Mouse (Mus musculus): ENCODE results near the gene Rft1. TPM values are rescaled to one million over a fixed set of nuclear protein-coding genes. Genes with fewer than 3 reads are reported as not detected.

Rft1 gene
- polyA plus RNA-seq, 1 experiment: 13.2 TPM

DNA sequence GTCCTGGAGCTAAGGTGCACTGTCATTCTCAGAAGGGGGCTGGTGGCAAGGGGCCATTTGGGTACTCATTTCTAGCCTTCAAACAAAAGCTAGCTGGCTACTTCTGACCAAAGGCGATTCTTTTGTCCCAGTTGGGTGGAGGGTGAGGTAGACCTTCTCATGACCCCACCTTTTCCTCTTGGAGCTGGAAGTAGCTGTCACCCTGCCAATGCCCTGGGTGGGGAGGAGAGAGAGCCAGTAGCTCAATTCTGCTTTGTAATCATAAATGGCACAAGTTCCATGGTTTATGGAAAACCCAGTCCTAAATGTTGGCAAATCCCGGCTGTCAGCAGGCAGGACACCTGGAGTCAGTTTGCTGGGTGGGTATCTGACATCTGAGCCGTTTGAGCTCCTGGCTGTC lies 11.9 kb downstream of the Rft1 start:
- Histone ChIP-seq H3K27ac (ENCODE audit: insufficient read depth, low read length) (no peak overlapping the region), H3K4me1 (ENCODE audit: control insufficient read depth, insufficient read depth, low read length) (peaks cover 2% of the 10 kb centered on the region), H3K4me3 (ENCODE audit: insufficient read depth, low read length) (no peak overlapping the region)
- TF ChIP-seq POLR2A (IDR thresholded peaks at IDR 0.05; ENCODE audit: extremely low read depth, insufficient read depth, low read length): no peak
- TF ChIP-seq CTCF (IDR thresholded peaks at IDR 0.05; ENCODE audit: extremely low read depth, insufficient read depth, low read length): no peak

DNA sequence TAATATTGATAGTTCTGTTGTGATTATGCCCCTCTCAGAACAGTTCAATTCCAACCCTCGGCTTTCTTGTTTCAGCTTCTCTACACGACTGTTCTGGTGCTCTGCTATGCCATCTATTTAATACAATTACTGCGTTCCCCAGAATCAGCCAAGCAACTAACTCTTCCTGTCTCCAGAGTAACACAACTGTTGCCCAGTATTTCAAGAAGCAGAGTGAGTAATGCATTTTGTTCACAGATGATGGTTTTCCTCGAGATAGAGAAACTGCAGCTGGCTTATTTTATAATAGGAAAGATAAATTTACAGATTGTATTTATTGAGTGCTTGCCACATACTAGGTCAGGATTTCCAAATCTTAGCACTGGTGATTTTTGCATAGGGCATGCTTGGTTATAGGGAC lies 12.4 kb downstream of the Rft1 start:
- no peak overlapping the region for H3K27ac ChIP-seq (ENCODE audit: insufficient read depth, low read length)
- H3K4me3 ChIP-seq (ENCODE audit: insufficient read depth, low read length): no peak overlapping the region
- TF ChIP-seq CTCF (IDR thresholded peaks at IDR 0.05; ENCODE audit: extremely low read depth, insufficient read depth, low read length): no peak
- TF ChIP-seq POLR2A (IDR thresholded peaks at IDR 0.05; ENCODE audit: extremely low read depth, insufficient read depth, low read length): no peak
- H3K4me1 ChIP-seq (ENCODE audit: control insufficient read depth, insufficient read depth, low read length): peaks cover 5% of the 10 kb centered on the region

GRCm38 (mm10) chr14:30670161-30670560 lies 16.0 kb downstream of the Rft1 start:
- H3K4me3 ChIP-seq (ENCODE audit: insufficient read depth, low read length): no peak overlapping the region
- H3K4me1 ChIP-seq (ENCODE audit: control insufficient read depth, insufficient read depth, low read length): peaks cover 5% of the 10 kb centered on the region
- TF ChIP-seq POLR2A (IDR thresholded peaks at IDR 0.05; ENCODE audit: extremely low read depth, insufficient read depth, low read length) (no peak), CTCF (IDR thresholded peaks at IDR 0.05; ENCODE audit: extremely low read depth, insufficient read depth, low read length) (no peak)
- H3K27ac ChIP-seq (ENCODE audit: insufficient read depth, low read length): no peak overlapping the region

DNA sequence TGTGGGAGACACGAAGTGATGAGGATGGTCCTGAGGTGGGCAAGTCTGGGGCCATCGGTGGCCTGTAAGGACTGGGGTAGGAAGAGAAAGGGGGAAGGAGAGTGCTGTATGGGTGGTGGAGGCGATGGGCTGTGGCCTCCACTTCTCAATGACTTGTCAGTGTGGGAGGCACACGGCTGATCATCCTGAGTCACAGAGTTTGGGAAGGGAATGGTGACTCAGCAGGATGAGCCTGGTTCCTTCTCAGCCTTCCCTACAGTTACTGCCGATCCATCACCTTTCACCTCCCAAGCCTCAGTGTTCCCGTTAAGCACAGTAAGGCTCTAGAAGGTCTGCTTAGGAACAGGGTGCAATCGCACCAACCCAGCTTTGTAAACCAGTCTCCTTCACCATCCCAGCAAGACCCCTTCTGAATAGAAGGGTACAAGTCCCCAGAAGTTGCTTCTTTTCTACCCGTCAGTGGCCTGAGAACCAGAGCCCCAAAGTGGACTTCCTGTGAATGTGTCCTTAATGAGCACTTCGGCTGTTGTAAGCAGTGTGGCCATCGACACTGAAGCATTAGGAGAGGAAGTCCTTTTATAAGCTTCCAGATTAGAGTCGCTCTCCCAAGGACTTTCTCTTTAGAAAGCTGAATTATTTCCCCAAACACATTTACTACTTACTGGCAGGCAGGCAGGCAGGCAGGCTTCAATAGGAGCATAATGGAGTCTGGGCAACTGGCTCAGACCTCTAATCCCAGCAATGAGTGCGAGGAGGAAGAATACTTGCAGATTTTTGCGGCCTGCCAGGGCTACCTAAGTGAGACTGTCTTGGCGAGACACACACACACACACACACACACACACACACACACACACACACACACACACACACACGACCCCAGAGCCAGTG lies 17.2 kb downstream of the Rft1 start:
- Histone ChIP-seq H3K4me3 (ENCODE audit: insufficient read depth, low read length) (no peak overlapping the region), H3K27ac (ENCODE audit: insufficient read depth, low read length) (peak overlapping the region; percentile 85; the same call in 1 of the 2 replicates), H3K4me1 (ENCODE audit: control insufficient read depth, insufficient read depth, low read length) (peaks cover 5% of the 10 kb centered on the region)
- no peak for TF ChIP-seq CTCF (IDR thresholded peaks at IDR 0.05; ENCODE audit: extremely low read depth, insufficient read depth, low read length)
- no peak for TF ChIP-seq POLR2A (IDR thresholded peaks at IDR 0.05; ENCODE audit: extremely low read depth, insufficient read depth, low read length)

DNA sequence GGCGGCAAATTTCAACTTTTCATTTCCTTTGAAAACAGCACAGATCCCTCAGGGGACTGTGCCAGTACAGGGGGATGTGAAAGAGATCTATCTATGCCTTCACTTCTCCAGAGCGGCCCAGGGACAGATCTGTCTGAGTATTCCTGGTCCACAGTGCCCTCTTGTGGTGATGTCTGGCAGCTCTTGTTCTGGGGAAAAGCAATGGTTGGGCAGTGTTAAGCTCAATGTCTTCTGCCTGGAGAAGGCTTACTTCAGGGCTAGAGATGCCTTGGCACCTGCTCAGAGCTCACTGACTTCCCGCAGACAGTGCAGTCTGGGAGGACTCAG lies 17.8 kb downstream of the Rft1 start:
- Histone ChIP-seq H3K27ac (ENCODE audit: insufficient read depth, low read length) (no peak overlapping the region), H3K4me3 (ENCODE audit: insufficient read depth, low read length) (no peak overlapping the region)
- TF ChIP-seq CTCF (IDR thresholded peaks at IDR 0.05; ENCODE audit: extremely low read depth, insufficient read depth, low read length) (peak; percentile 97), POLR2A (IDR thresholded peaks at IDR 0.05; ENCODE audit: extremely low read depth, insufficient read depth, low read length) (no peak)

GRCm38 (mm10) chr14:30674947-30675346 lies 20.8 kb downstream of the Rft1 start:
- Histone ChIP-seq H3K4me1 (ENCODE audit: control insufficient read depth, insufficient read depth, low read length) (peaks cover 5% of the 10 kb centered on the region), H3K4me3 (ENCODE audit: insufficient read depth, low read length) (no peak overlapping the region), H3K27ac (ENCODE audit: insufficient read depth, low read length) (no peak overlapping the region)
- TF ChIP-seq POLR2A (IDR thresholded peaks at IDR 0.05; ENCODE audit: extremely low read depth, insufficient read depth, low read length) (no peak), CTCF (IDR thresholded peaks at IDR 0.05; ENCODE audit: extremely low read depth, insufficient read depth, low read length) (no peak)

More for the DNA sequence above, 17.8 kb downstream of the Rft1 start:
- H3K4me1 ChIP-seq (ENCODE audit: control insufficient read depth, insufficient read depth, low read length): peaks cover 5% of the 10 kb centered on the region

DNA sequence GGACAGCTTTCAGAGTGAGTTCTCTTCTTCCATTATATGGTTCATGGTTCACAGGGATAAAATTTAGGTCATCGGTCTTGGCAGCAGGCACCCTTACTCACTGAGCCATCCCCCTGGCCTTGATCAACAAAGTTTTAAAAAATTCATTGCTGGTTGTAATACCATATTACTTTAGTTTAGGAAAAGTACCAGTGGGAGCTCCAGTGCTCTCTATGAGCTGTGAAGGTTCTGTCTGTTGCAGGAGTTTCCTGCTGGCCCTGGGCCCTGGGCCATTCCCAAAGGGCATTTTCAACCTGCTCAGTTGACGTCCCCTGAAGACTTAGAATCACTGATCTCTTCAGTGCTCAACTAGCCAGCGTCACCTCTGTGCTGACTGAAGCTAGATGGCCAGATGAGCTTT lies 28.0 kb downstream of the Rft1 start:
- Histone ChIP-seq H3K27ac (ENCODE audit: insufficient read depth, low read length) (no peak overlapping the region), H3K4me1 (ENCODE audit: control insufficient read depth, insufficient read depth, low read length) (no peaks in the 10 kb centered on the region), H3K4me3 (ENCODE audit: insufficient read depth, low read length) (no peak overlapping the region)
- no peak for TF ChIP-seq CTCF (IDR thresholded peaks at IDR 0.05; ENCODE audit: extremely low read depth, insufficient read depth, low read length)
- no peak for TF ChIP-seq POLR2A (IDR thresholded peaks at IDR 0.05; ENCODE audit: extremely low read depth, insufficient read depth, low read length)

DNA sequence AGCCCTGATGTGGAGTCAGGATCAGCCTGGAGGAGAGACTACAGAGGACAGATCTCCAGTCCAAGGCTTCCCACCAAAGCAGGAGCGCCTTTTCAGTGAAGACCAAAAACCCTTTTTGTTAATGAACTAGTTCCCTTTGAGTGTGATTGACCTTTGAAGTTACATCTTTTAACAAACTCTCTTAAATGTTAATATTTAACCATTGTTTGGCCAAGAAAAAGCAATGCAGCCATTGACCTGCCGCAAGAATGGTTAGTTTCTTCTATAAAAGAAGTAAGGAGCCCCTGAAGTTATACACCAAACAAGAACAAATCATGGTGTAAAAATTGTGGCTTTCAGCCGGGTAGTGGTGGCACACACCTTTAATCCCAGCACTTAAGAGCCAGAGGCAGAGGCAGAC lies 36.5 kb downstream of the Rft1 start:
- TF ChIP-seq CTCF (IDR thresholded peaks at IDR 0.05; ENCODE audit: extremely low read depth, insufficient read depth, low read length) (no peak), POLR2A (IDR thresholded peaks at IDR 0.05; ENCODE audit: extremely low read depth, insufficient read depth, low read length) (no peak)
- H3K27ac ChIP-seq (ENCODE audit: insufficient read depth, low read length): no peak overlapping the region
- H3K4me1 ChIP-seq (ENCODE audit: control insufficient read depth, insufficient read depth, low read length): no peaks in the 10 kb centered on the region
- no peak overlapping the region for H3K4me3 ChIP-seq (ENCODE audit: insufficient read depth, low read length)

GRCm38 (mm10) chr14:30692439-30692838 lies 38.3 kb downstream of the Rft1 start:
- Histone ChIP-seq H3K4me3 (ENCODE audit: insufficient read depth, low read length) (no peak overlapping the region), H3K27ac (ENCODE audit: insufficient read depth, low read length) (no peak overlapping the region), H3K4me1 (ENCODE audit: control insufficient read depth, insufficient read depth, low read length) (peaks cover 1% of the 10 kb centered on the region)
- TF ChIP-seq POLR2A (IDR thresholded peaks at IDR 0.05; ENCODE audit: extremely low read depth, insufficient read depth, low read length): no peak
- no peak for TF ChIP-seq CTCF (IDR thresholded peaks at IDR 0.05; ENCODE audit: extremely low read depth, insufficient read depth, low read length)

- TF ChIP-seq CTCF (IDR thresholded peaks at IDR 0.05; ENCODE audit: extremely low read depth, insufficient read depth, low read length) (no peak), POLR2A (IDR thresholded peaks at IDR 0.05; ENCODE audit: extremely low read depth, insufficient read depth, low read length) (no peak)
- Histone ChIP-seq H3K4me1 (ENCODE audit: control insufficient read depth, insufficient read depth, low read length) (peaks cover 2% of the 10 kb centered on the region), H3K27ac (ENCODE audit: insufficient read depth, low read length) (no peak overlapping the region; the same call in 1 of the 2 replicates), H3K4me3 (ENCODE audit: insufficient read depth, low read length) (no peak overlapping the region)
Measured at GRCm38 (mm10) chr14:30694786-30695185, 40.6 kb downstream of the Rft1 start.

Measured in cortical plate, adult 2 months (tissue).